Mouse (Mus musculus) activated CD4-positive, CD25-positive, alpha-beta regulatory T cell, adult 4 months (primary cell): ENCODE measurements around the gene Ackr3. TPM values are rescaled to one million over a fixed set of nuclear protein-coding genes. Genes with fewer than 3 reads are reported as not detected.

Source experiments
- ATAC-seq: one replicate; pipeline ENCODE4 v1.8.0; 2017
- polyA plus RNA-seq, 2 experiments: library from polyadenylated mRNA; unstranded; fragments of 100-300 nt; shearing (Covaris generic); gene quantifications; one replicate each; pipeline ENCODE4 v1.2.1; 2017

Gene Ackr3
- polyA plus RNA-seq, 2 experiments from 2014 or later: 0.15 to 0.21 TPM

DNA sequence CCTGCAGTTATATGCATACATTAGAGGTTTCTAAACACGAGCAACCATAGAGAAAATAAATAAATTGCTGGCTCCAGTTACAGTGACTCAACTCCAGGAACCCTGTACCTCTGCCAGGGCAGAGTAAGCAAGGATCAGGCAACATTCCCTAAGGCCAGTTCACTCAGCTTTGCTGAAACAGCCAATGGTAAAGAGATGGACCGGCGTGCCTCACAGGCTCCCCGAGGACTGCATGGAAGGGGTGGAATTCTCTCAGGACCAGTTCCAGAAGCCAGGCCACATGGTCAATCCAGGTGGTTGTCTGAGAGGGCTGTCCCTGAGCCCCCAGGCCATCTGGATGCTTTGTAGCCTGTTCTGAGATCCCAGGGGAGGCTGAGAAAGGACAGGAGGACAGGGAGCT, 26.8 kb downstream of the Ackr3 start:
- ATAC-seq: no peak

DNA sequence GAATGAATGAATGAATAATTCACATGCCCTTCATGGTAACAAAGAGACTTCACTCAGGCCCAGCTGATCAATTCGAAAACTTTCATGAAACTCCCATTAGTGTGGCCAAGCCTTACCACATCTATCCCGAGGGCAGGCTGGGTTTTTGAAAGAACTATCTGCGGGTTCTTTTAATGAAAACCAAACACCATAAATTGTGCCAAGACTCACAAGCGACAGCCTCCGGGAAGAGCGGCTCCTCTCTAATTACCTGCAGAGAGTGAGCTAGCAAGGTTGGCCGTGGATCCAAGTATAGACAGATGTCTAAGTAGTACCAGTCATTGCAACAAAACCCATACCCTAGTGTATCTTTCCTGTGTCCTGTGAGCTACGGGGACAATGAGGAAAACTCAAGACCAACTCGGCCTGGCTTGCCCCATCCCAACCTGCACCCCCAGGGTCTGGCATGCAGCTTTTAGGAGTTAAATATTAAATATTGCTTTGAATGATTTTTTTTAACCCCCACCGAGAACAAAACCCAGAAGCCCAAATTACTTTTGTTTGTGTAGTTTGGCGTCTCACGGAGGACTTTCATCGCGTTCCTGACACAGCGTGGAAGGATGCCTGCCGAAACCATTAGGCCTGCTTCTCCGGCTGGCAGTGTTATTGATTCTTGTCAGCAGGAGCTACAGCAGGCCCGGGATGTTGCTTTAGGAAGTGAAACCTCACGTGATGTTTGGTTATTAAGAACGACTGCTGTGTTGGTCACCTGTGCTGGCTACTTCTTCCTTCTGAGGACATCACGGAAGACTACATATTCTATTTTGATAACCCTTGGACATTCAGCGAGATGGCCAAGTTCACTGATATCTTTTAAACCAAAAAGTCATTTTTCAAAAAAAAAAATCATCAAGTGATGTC, 28.1 kb downstream of the Ackr3 start:
- no peak for ATAC-seq

DNA sequence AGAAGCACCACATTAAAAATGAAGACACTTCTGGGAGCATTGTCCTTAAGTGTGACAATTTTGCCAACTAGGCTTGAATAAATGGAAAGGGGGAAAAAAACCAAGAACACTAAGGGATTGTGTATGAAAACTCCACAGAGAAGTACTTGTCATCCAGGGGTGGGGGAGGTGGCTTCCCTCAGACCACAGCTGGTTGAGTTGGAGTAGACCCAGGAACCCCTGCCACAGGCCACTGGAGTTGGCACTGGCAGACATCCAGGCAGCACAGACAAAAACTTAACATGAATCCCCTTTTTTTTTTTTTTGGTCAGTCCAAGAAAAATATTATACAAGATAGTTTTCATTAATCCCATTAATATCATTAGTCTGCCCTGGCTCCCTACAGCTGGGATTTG, 28.7 kb downstream of the Ackr3 start:
- no peak for ATAC-seq

DNA sequence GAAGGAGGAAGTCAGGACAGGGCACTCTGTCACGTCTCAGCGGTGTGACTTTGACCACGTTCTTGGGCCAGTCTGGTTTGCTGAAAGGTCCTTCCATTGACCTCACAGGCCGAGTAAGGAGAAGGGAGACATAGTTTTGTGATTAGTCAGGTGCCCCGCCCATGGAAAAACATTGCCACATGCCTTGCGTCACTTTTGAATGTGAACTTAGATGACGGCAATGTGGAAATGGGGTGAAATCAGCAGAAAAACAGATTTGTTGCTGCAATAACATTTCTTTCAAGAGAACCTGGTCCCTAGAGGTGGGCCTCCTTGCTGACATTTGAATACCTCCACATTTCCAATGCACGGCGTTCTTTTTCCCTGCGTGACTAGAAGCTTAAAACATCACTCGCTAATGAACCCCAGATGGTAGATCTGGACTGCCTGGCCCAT, 30.9 kb downstream of the Ackr3 start:
- no peak for ATAC-seq

DNA sequence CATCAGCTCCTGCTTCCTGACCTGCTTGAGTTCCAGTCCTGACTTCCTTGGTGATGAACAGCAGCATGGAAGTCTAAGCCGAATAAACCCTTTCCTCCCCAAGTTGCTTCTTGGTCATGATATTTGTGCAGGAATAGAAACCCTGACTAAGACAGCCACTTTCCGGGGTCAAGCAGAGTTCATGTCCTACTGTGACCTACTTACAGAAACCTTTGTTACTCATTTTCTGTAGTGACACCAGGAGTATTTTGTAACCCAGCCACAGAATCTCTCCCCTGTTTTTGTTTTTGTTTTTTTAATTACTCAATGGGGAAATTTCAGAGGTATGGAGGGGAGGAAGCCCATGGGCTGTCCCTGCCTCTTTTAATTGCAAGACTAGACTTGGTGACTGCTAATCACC, 32.9 kb downstream of the Ackr3 start:
- ATAC-seq: no peak

DNA sequence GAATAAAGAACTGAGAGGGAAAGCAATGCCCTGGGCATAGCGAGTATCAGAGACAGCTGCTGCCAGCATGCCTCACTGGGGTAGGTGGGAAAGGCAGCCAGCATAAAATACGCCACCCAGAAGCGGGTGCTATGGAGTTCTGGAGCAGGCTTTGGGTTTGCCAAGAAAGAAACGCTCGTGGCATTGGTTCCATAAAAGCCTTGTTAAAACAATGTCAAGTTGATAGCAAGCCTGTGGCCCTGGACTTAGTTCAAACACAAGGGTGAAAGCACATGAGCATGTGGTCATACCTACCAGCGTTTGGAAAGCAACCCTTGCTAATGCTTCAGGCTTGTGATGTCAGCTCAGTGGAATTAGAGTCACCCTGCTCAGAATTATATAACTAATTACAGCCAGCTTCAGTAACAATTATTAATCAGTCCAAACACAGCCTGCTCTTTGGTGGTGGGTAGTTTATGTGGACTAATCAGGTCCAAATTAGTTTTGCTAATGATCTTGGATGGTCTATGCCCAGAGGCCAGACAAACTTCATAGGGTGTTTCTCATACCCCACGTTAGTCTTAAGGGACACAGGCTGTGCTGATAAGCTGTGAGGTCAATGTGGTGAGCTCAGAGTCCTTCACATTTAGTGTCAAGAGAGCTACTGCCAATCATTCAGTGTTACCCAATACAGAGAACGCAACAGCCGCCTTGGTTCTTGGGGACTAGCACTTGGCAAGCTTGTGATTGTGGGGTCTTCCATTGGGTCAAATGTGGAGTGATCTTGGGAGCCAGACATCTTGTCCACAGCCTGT, 34.5 kb downstream of the Ackr3 start:
- no peak for ATAC-seq

DNA sequence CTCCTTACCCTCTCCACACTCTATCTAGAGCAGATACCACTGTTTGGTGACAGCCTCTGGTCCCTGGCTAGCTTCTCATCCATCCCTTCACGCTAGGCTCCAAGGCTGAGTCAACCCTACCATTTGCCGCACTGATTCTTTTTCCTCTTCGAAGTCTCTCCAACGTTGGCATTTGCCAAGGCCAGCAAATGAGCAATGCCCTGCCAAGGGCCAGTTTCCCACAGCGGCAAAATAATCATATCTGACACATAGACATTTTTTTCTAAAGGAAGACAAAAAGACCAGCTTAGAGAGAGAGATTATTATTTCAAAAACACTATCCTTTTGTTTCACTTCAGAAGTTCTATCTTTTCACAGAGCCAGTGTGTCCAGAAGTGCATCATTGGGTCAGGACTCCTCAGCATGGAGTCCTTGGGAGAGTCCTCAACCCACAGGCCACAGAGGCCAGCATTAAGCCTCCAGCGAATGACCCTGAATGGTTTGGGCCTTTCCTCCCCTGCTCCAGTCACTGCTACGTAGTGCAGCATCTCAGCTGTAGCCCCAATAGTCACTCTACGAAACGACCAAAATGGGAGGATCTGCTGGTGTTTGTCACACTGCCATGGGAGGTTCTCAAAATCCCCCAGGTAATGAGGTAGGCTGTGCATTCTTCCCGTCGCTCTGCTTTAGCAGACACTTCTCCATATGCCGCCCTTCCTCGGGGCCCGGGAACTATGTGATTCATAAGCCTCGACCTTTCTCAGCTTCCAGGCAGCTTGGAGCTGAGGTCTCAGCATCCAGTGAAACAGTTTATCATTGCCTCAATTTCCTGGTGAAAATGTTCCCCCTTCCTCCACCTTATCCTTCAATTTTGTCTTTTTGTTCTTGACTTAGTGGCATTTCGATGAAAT, 35.8 kb downstream of the Ackr3 start:
- no peak for ATAC-seq

DNA sequence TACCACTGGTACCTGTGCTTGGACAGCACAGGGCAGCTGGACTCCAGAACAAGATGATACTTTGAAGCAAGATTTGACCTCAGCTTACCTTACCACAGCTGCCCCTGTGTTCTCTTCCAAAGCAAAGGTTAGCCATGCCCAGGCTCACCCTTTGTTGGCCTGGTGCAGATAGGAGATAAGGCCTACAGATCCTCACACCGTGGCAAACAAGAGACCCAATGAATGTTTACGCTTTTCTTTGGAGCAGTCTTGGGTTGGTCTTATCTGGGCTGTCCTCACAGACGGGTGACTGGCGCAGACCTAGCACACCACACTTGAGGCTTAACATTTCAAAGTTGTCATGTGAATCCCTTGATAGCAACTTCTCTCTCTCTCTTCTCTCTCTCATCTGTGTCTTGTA, 36.5 kb downstream of the Ackr3 start:
- ATAC-seq: no peak

DNA sequence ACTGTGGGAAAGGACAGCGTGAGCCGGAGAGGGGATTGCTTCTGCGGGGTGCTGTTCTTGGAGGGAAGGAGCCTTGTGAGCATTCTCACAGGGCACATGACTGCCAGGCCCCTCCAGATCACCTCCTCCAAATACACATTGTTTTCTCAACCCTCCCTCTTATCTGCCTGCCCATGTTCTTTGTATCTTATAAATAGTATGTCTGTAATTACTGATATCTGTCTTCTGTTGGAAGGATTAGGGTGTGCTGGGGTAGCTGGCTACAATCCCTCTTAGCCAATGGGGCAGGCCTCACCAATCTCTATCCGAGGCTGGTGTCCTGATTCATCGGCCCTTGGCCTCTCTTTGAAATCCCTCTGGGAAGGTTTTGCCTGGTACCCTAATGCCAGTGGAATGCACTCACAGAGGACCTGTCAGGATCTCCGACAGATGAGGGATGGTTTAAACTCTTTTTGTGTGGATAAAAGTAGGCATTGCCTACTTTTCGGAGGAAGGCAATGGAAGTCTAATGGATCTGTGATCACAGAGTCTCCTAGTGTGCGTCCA, 38.7 kb downstream of the Ackr3 start:
- no peak for ATAC-seq

DNA sequence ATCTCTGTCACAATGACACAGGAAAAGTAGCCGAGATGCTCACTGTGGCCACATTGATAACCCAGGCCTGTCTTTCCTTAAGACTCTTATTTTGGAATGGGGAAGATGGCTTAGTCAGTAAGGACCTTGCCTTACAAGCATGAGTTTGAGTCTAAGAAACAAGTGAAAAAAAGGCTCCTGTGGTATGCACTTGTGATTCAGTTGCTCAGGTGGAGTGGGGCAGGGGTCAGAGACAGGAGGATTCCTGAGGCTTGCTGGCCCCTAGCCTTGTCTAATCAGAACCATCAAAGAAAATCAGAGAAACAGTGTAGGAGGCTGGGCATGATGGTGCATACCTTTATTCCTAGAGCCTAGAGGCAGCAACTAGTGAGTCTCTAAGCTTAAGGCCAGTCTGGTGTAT, 40.8 kb downstream of the Ackr3 start:
- ATAC-seq: no peak

DNA sequence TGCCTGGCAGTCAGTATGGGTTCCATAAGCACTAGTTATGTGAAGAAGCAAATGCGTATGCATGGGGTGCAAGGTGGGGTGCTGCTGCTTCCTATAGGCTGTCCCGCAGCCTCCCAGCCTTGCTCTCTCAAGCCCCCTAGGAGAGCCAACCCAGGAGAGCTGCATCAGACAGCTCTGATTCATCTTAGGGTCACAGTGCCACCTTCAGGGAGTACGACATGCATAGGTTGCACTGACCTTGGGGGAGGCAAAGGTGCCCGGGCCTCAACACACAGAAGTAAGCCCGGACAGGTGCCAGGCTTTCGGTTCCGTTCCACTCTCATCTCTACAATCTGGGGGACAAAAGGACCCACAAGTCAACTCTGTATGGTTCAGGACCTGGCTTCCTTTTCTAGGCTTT, 41.8 kb downstream of the Ackr3 start:
- no peak for ATAC-seq

DNA sequence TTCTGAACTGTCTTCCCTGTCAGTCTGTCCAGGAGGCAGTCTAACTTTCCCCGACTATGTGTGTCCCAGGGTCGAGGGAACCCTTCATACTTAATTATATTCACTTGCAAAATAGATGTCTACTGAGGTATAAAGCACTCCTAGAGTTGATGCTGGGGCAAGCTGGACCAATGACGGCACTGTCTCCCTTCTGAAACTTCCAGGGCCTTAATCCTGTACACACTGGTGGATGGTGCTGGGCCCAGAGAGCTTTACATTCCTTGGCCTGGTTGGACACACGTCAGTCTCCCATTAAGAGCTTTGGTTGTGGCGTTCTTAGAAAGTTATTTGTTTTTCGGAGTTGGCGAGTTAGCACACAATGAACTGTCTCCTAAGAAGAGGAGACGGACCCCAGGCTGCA, 42.3 kb downstream of the Ackr3 start:
- no peak for ATAC-seq

DNA sequence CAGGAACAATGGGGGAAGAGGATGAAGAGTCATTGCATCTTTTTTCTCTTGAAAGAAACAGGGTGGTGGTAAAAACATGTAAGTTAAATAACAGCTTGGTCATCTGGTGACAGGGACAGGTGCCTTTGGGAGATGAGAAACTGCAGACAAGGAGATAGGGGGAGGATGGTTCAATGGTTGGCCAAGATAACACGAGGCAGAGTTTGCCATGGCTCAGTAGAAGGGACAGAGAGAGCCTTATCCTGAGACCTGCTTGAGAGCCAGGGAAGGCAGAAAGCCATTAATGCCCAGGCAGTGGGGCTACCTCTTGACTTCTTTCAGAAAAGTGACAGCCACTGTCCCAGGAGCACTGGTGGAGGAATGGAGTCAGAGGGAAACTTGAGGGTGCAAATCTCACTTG, 43.0 kb downstream of the Ackr3 start:
- no peak for ATAC-seq

DNA sequence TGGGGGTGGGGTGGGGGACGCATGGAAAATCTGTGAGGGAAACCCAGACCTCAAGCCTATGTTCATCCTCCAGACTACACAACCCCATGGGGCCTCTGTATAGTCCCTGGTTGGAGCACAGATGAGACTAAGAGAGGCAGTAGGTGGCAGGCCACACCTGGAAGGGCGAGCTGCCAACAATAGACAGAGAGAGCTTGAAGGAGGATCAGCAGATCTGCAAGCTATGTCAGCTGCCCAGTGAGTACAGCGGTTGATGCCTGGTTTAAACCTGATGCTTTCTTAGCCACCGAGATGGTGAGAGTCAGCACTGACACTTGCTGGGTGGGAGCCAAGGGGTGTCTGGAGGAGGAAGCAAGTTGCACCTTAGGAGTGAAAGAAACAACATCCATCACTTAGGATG, 43.5 kb downstream of the Ackr3 start:
- ATAC-seq: no peak

DNA sequence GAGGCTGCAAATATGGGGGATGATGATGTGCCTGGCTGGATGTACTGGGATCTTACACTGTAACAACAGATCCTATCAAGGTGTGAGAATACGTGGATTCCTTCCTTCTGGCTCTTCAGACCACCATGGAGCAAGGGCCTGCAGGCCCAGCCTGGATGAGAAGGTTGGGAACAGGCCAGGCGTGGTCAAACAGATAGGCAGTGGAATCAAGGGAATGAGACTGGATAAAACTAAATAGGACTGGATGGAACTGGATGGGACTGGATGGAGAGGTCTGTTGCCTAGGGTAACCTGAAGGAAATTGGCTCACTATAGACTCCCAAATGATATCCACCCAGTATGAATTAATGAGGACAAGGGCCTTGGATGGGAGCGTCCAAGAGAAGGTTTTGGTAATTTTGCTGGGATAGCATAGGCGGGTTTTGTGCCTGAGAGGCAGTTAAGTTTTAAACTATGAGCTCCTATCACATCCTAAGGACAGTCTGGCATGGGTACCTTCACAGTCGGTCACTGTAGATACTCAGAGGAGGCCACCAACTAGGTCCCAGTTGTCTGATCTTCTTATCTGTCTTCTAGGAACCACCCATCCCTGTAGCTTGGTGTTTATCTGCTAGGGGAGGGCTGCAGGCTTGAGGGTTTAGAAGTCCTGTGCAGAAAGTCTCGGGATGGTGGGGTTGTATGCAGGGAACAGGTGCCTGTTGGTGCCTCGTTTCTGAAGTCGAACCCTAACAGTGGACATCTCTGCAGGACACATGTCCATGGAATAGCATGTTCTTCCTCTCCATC, 44.2 kb downstream of the Ackr3 start:
- no peak for ATAC-seq

DNA sequence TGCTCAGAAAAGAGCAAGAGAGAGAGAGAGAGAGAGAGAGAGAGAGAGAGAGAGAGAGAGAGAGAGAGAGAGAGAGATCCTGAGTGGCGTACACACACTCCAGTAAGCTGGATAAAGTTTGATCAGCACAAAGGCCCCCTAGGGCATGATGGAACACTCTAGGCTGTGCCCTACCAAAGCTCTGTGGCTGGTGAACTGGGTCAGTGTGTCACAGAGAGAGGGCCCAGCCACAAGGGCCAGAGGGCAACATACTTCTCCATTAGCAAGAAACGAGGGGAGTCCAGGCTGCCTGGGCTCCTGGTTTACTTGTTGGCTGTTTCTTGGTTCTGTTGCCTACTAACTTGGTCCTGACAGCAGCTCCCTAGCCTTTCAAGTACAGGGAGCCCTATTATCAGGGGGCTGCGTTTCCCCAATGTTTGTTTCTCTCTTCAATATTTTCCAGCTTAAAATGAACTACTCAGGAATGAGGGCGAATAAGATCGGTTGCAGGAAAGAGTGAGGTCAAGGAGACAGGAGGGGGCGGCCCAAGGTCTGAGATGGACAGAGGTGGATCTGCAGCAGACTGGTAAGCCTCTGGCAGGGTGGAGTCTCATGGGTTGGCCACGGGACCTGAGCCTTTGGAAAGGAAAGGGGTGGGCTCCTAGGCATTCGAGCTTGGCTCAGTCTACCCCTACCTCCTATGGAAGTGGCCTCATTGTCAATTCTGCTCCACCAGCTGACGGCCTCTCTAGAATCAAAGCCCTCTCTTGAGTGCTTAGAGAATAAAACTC, 45.4 kb downstream of the Ackr3 start:
- ATAC-seq: no peak

DNA sequence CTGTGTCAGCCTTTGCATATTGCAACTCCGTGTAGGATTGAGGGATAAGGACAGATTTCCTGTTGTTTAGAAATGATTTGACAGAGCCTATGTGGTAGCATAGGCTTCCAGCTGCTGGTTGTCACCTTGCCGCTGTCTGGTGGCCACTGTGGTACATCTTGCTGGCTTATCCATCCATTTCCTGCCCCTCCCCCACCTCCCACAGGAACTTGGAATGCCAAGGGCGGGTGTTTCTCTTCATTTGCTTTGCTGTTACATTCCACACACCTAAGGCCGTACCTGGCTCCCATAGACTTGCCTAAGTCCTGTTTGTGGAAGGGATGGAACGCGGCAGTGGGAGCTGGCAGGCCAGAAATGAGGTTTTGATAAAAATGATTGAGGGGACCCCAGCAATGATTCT, 46.6 kb downstream of the Ackr3 start:
- ATAC-seq: no peak

DNA sequence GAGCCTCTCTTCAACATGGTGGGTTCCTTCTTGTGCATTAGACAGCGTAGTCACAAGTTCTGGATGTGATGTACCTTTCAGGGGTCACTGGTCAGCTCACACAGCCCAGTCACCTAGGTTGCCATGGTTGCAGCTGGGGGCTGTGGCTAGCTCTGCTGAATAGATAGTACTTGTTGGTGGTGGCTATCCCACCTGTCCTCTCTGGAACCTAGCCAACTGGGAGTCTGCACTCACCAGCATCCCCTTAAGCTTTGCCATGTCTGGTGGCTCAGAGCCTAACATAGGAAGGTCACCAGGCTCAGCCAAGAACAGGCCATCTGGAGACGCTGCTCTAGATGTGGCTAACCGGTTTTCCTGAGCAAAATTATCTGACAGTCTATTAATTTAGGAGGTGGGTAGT, 47.4 kb downstream of the Ackr3 start:
- ATAC-seq: no peak

DNA sequence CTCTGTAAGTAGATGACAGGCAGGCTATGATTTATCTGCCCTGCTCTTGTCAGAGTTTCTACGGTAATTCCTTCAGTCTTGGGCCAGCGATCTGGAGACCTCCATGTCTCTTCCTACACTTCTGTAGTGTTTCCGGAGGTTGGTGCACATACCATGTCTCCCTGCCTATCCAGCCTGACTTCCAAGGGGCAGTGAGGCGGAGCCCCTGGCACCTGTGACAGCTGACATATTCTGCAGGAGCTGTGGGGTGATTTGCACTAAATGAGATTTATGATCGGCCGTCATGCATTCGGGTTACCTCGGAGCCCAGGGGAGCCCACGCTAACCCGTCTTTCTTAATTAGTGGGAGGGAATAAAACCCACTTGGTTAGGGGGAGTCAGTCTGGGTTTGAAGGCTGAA, 49.7 kb downstream of the Ackr3 start:
- no peak for ATAC-seq

DNA sequence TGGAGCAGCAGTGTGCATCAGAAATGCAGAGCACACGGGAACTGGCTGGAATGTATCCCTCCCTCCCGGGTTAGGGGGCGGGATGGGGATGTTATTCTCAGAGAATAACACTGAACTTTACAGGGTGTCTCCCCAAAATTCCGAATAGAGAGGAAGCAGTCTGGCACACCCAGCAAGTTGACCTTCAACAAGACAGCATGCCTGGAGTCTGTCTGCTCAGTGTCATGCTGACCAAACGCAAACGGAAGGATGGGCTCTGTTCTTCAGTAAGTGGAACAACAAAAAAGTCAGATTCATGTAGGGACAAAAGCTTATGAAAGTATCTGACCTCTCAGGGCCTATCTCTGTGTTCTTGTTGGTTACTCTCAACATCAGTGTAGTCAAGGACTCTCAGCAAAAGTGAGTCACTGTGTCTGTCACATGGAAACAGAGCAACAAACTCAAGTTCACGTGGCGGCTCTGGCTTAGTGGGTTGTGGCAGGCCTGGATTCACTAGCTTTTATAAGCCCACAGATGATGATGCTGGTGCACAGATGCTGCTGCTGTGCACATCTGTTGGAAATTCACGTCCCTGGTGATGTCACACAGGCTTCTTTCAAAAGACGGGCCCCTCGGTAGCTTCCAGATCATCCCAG, 54.6 kb downstream of the Ackr3 start:
- no peak for ATAC-seq
